Mouse (Mus musculus): ENCODE data around the gene Pes1. TPM values are rescaled to one million over a fixed set of nuclear protein-coding genes. Genes with fewer than 3 reads are reported as not detected.
"Not testable (repeated sequence)": the region's sequence is repeated elsewhere in the genome, so short reads cannot be mapped to it uniquely, and the experiment has no call there.

Gene Pes1
- polyA plus RNA-seq, 1 experiment, result 55.6 TPM

DNA sequence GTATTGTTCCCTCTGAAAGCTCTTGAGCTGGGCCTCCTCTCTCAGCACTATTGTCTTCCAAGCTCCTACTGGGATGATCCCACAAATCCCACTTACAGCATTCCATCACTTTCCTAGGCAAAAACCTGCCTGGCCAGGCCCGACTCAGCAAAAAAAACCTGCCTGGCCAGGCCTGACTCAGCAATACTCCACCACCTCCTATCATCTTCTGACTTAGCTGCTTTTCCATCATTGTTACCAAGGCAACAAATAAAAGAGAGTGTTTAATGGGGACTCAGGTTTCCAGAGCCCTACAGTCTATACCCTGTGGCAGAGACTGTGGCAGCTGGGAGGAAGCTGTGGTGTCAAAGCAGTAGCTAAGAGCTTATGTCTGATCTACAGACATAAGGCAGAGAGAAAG, 48.8 kb downstream of the Pes1 start:
- TF ChIP-seq CTCF (IDR thresholded peaks at IDR 0.05; ENCODE audit: borderline replicate concordance, control insufficient read depth, extremely low read depth, insufficient read depth, low read length, poor library complexity) (no peak), POLR2A (IDR thresholded peaks at IDR 0.05; ENCODE audit: control insufficient read depth, extremely low read depth, insufficient read depth, low read length, poor library complexity) (no peak)

GRCm38 (mm10) chr11:4015796-4016195, 52.0 kb downstream of the Pes1 start:
- H3K4me1 ChIP-seq (replicated peaks; ENCODE audit: control insufficient read depth, insufficient read depth, low read length); H3K27ac ChIP-seq (ENCODE audit: control insufficient read depth, insufficient read depth, low read length); DNase-seq; H3K4me3 ChIP-seq (ENCODE audit: control insufficient read depth, insufficient read depth, low read length); H3K27me3 ChIP-seq (ENCODE audit: control insufficient read depth, insufficient read depth, low read length); H3K36me3 ChIP-seq (ENCODE audit: control insufficient read depth, insufficient read depth, low read length): not testable (repeated sequence)
- WGBS, result 87% methylated on average over 14 of the region's 14 CpGs

More for the DNA sequence above, 48.8 kb downstream of the Pes1 start:
- Histone ChIP-seq H3K4me3 (ENCODE audit: control insufficient read depth, insufficient read depth, low read length) (no peak overlapping the region), H3K36me3 (ENCODE audit: control insufficient read depth, insufficient read depth, low read length) (no peaks in the 10 kb centered on the region), H3K27me3 (ENCODE audit: control insufficient read depth, insufficient read depth, low read length) (no peaks in the 10 kb centered on the region), H3K4me1 (replicated peaks; ENCODE audit: control insufficient read depth, insufficient read depth, low read length) (no peaks in the 10 kb centered on the region), H3K27ac (ENCODE audit: control insufficient read depth, insufficient read depth, low read length) (no peak overlapping the region)
- 73% methylated on average over 1 of the region's 1 CpGs for WGBS
- no peak for DNase-seq

GRCm38 (mm10) chr11:4022111-4022510, 58.3 kb downstream of the Pes1 start:
- DNase-seq; H3K36me3 ChIP-seq (ENCODE audit: control insufficient read depth, insufficient read depth, low read length); H3K27me3 ChIP-seq (ENCODE audit: control insufficient read depth, insufficient read depth, low read length); H3K27ac ChIP-seq (ENCODE audit: control insufficient read depth, insufficient read depth, low read length); H3K4me1 ChIP-seq (replicated peaks; ENCODE audit: control insufficient read depth, insufficient read depth, low read length); H3K4me3 ChIP-seq (ENCODE audit: control insufficient read depth, insufficient read depth, low read length): not testable (repeated sequence)
- WGBS, result 73% methylated on average over 13 of the region's 13 CpGs

DNA sequence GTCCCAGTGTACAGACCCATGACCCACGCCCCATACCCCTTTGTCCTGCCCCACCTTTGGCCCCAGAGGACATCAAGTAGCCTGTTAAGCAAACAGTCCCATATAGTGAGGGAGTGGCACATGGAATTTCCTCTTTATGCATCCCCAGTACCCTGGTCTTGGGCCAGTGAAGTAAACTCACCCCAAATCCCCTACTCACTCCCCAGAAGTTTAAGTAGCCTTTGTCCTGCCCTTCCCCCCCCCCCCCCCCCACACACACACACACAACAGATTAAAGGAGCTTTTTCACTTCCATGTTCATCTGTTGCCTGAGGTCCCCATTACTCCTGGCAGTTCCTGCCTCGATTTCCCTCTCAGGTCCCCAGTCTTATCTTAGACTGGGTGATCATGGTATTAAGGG, 59.5 kb downstream of the Pes1 start:
- Histone ChIP-seq H3K27ac (ENCODE audit: control insufficient read depth, insufficient read depth, low read length) (no peak overlapping the region), H3K4me1 (replicated peaks; ENCODE audit: control insufficient read depth, insufficient read depth, low read length) (no peaks in the 10 kb centered on the region), H3K36me3 (ENCODE audit: control insufficient read depth, insufficient read depth, low read length) (no peaks in the 10 kb centered on the region), H3K27me3 (ENCODE audit: control insufficient read depth, insufficient read depth, low read length) (no peaks in the 10 kb centered on the region), H3K4me3 (ENCODE audit: control insufficient read depth, insufficient read depth, low read length) (no peak overlapping the region)
- TF ChIP-seq POLR2A (IDR thresholded peaks at IDR 0.05; ENCODE audit: control insufficient read depth, extremely low read depth, insufficient read depth, low read length, poor library complexity), result no peak
- TF ChIP-seq CTCF (IDR thresholded peaks at IDR 0.05; ENCODE audit: borderline replicate concordance, control insufficient read depth, extremely low read depth, insufficient read depth, low read length, poor library complexity), result no peak
- no peak for DNase-seq
- 77% methylated on average over 2 of the region's 2 CpGs for WGBS

DNA sequence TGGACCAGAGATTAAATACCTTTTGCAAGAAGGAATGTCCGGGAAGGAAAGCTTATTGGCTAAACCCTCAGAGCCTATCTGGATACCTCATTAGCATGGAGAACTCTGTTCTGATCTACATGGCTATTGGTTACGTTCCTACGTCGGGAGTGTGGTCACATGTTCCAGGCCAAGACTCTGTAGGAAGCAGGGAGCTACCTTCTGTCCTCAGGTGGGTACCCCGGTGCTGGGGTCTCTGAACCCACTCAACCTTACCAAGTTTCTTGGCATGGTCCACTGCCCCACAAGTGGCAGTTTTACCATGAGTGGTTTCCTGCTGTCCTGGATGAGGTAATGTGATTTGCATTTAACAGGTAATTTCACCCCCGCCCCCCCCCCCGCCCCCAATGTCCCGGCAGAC, 63.3 kb downstream of the Pes1 start:
- 80% methylated on average over 8 of the region's 8 CpGs for WGBS
- Histone ChIP-seq H3K4me3 (ENCODE audit: control insufficient read depth, insufficient read depth, low read length) (no peak overlapping the region), H3K27ac (ENCODE audit: control insufficient read depth, insufficient read depth, low read length) (no peak overlapping the region), H3K36me3 (ENCODE audit: control insufficient read depth, insufficient read depth, low read length) (no peaks in the 10 kb centered on the region), H3K4me1 (replicated peaks; ENCODE audit: control insufficient read depth, insufficient read depth, low read length) (no peaks in the 10 kb centered on the region), H3K27me3 (ENCODE audit: control insufficient read depth, insufficient read depth, low read length) (no peaks in the 10 kb centered on the region)
- no peak for TF ChIP-seq CTCF (IDR thresholded peaks at IDR 0.05; ENCODE audit: borderline replicate concordance, control insufficient read depth, extremely low read depth, insufficient read depth, low read length, poor library complexity)
- no peak for TF ChIP-seq POLR2A (IDR thresholded peaks at IDR 0.05; ENCODE audit: control insufficient read depth, extremely low read depth, insufficient read depth, low read length, poor library complexity)
- DNase-seq, result no peak

GRCm38 (mm10) chr11:4027561-4028334, 64.0 kb downstream of the Pes1 start:
- no peak for TF ChIP-seq CTCF (IDR thresholded peaks at IDR 0.05; ENCODE audit: borderline replicate concordance, control insufficient read depth, extremely low read depth, insufficient read depth, low read length, poor library complexity)
- no peak for TF ChIP-seq POLR2A (IDR thresholded peaks at IDR 0.05; ENCODE audit: control insufficient read depth, extremely low read depth, insufficient read depth, low read length, poor library complexity)
- DNase-seq, result no peak
- Histone ChIP-seq H3K27ac (ENCODE audit: control insufficient read depth, insufficient read depth, low read length) (no peak overlapping the region), H3K36me3 (ENCODE audit: control insufficient read depth, insufficient read depth, low read length) (no peaks in the 10 kb centered on the region), H3K4me3 (ENCODE audit: control insufficient read depth, insufficient read depth, low read length) (no peak overlapping the region), H3K27me3 (ENCODE audit: control insufficient read depth, insufficient read depth, low read length) (no peaks in the 10 kb centered on the region), H3K4me1 (replicated peaks; ENCODE audit: control insufficient read depth, insufficient read depth, low read length) (no peaks in the 10 kb centered on the region)
- WGBS, result 87% methylated on average over 9 of the region's 9 CpGs

DNA sequence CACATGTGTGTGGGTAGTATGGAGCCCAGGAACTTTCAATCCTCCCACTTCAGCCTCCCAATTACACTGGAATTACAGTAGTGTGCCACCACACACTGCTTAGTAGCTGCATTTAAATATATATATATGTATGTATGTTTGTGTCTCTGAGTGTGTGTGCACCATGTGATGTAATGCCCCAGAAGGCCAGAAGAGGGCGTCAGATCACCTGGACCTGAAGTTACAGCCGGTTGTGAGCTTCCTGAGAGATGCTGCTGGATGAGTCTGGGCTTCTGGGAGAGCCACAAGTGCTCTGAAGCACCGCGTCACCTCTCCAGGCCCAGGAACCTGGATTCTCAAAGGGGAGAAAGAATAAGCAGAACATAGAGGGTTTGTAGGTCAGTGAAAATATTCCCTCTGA, 65.6 kb downstream of the Pes1 start:
- 74% methylated on average over 4 of the region's 4 CpGs for WGBS
- Histone ChIP-seq H3K4me1 (replicated peaks; ENCODE audit: control insufficient read depth, insufficient read depth, low read length) (no peaks in the 10 kb centered on the region), H3K36me3 (ENCODE audit: control insufficient read depth, insufficient read depth, low read length) (no peaks in the 10 kb centered on the region), H3K27me3 (ENCODE audit: control insufficient read depth, insufficient read depth, low read length) (no peaks in the 10 kb centered on the region), H3K27ac (ENCODE audit: control insufficient read depth, insufficient read depth, low read length) (no peak overlapping the region), H3K4me3 (ENCODE audit: control insufficient read depth, insufficient read depth, low read length) (no peak overlapping the region)
- TF ChIP-seq CTCF (IDR thresholded peaks at IDR 0.05; ENCODE audit: borderline replicate concordance, control insufficient read depth, extremely low read depth, insufficient read depth, low read length, poor library complexity) (no peak), POLR2A (IDR thresholded peaks at IDR 0.05; ENCODE audit: control insufficient read depth, extremely low read depth, insufficient read depth, low read length, poor library complexity) (no peak)
- DNase-seq, result no peak

Other genes starting within 250 kb of the Pes1 start
- gene Osbp2, start 100.1 kb upstream of the Pes1 start, polyA plus RNA-seq (2012; rRNA removed), result 0.27 and 1.1 TPM in 2 replicates
- 0.07 TPM in 1 of 2 replicates, not detected in the other for gene 4921536K21Rik, start 68.9 kb upstream of the Pes1 start, polyA plus RNA-seq (2012; rRNA removed)
- 1.1 and 2.4 TPM in 2 replicates for gene Dusp18, start 68.7 kb upstream of the Pes1 start, polyA plus RNA-seq (2012; rRNA removed)
- 3.6 and 3.9 TPM in 2 replicates for gene Slc35e4, start 49.3 kb upstream of the Pes1 start, polyA plus RNA-seq (2012; rRNA removed)
- 49.4 and 60.3 TPM in 2 replicates for gene Tcn2, start 31.8 kb upstream of the Pes1 start, polyA plus RNA-seq (2012; rRNA removed)
- gene 4930556J24Rik, start 12.8 kb downstream of the Pes1 start, polyA plus RNA-seq (2012; rRNA removed), result not detected in 2 replicates
- gene Gal3st1, start 19.7 kb downstream of the Pes1 start, polyA plus RNA-seq (2012; rRNA removed), result 1.7 and 2.1 TPM in 2 replicates
- gene Sec14l4, start 67.5 kb downstream of the Pes1 start, polyA plus RNA-seq (2012; rRNA removed), result 0.44 and 0.85 TPM in 2 replicates
- gene Sec14l3, start 100.9 kb downstream of the Pes1 start, polyA plus RNA-seq (2012; rRNA removed), result 0.49 and 0.52 TPM in 2 replicates
- gene Mtfp1, start 131.5 kb downstream of the Pes1 start, polyA plus RNA-seq (2012; rRNA removed), result 7.0 and 11.6 TPM in 2 replicates
- gene Sec14l2, start 159.4 kb downstream of the Pes1 start, polyA plus RNA-seq (2012; rRNA removed), result 0.42 and 1.1 TPM in 2 replicates
- 27.0 and 29.4 TPM in 2 replicates for gene Rnf215, start 171.2 kb downstream of the Pes1 start, polyA plus RNA-seq (2012; rRNA removed)
- gene Ccdc157, start 196.3 kb downstream of the Pes1 start, polyA plus RNA-seq (2012; rRNA removed), result 5.4 and 7.8 TPM in 2 replicates
- 79.9 and 91.6 TPM in 2 replicates for gene Sf3a1, start 196.4 kb downstream of the Pes1 start, polyA plus RNA-seq (2012; rRNA removed)
- 98.1 and 112 TPM in 2 replicates for gene Tbc1d10a, start 222.8 kb downstream of the Pes1 start, polyA plus RNA-seq (2012; rRNA removed)